Mouse (Mus musculus) bone marrow macrophage, adult 2 months (primary cell): ENCODE measurements around the gene Slc5a11.

Experiments used
- CTCF ChIP-seq: IDR thresholded peaks from 2 replicates; pipeline ENCODE4 v1.5.1; 2012; ENCODE audit warnings: low read depth, mild to moderate bottlenecking, low read length, moderate library complexity
- POLR2A ChIP-seq: IDR thresholded peaks from 2 replicates; pipeline ENCODE4 v1.6.1; 2012; ENCODE audit warnings: mild to moderate bottlenecking, low read depth, low read length, borderline replicate concordance

- TF ChIP-seq POLR2A, result no peak
- TF ChIP-seq CTCF, result no peak
These were observed 42.5 kb upstream of the Slc5a11 start for GRCm38 (mm10) chr7:123172101-123172500.
